Mouse (Mus musculus) cortical plate, adult 2 months (tissue): ENCODE results near the gene Pou3f3. TPM values are rescaled to one million over a fixed set of nuclear protein-coding genes. Genes with fewer than 3 reads are reported as not detected.
A peak's percentile ranks its signal among the peaks of the same experiment; 100 is the strongest.

ENCODE experiments used
- H3K27ac ChIP-seq: fragments of 200-500 bp; 2 replicates; pipeline ENCODE4 v1.5.1; 2012; ENCODE audit warnings: low read length, control low read depth, inconsistent platforms; ENCODE audit not compliant: insufficient read depth
- H3K4me1 ChIP-seq: fragments of 200-500 bp; 2 replicates; pipeline ENCODE4 v1.6.1; 2011; ENCODE audit warnings: low read length; ENCODE audit not compliant: control insufficient read depth, insufficient read depth
- H3K4me3 ChIP-seq: fragments of 200-500 bp; 2 replicates; pipeline ENCODE4 v1.5.1; 2011; ENCODE audit warnings: mild to moderate bottlenecking, low read length, control low read depth; ENCODE audit not compliant: insufficient read depth
- CTCF ChIP-seq: fragments of 200-500 bp; IDR thresholded peaks from 2 replicates; pipeline ENCODE4 v1.5.1; 2011; ENCODE audit warnings: mild to moderate bottlenecking, control low read depth, low read length; ENCODE audit not compliant: insufficient read depth; ENCODE audit errors: extremely low read depth
- POLR2A ChIP-seq: fragments of 200-500 bp; IDR thresholded peaks from 2 replicates; pipeline ENCODE4 v1.6.1; 2011; ENCODE audit warnings: mild to moderate bottlenecking, low read length, control low read depth; ENCODE audit not compliant: insufficient read depth; ENCODE audit errors: extremely low read depth
- polyA plus RNA-seq: library from polyadenylated mRNA; depleted of rRNA; stranded (reverse); fragments of >200 nt; gene quantifications from 2 replicates; pipeline ENCODE4 v1.2.3, GENCODE M21; 2012

Pou3f3 gene
- polyA plus RNA-seq, 1 experiment: 37.5 TPM

DNA sequence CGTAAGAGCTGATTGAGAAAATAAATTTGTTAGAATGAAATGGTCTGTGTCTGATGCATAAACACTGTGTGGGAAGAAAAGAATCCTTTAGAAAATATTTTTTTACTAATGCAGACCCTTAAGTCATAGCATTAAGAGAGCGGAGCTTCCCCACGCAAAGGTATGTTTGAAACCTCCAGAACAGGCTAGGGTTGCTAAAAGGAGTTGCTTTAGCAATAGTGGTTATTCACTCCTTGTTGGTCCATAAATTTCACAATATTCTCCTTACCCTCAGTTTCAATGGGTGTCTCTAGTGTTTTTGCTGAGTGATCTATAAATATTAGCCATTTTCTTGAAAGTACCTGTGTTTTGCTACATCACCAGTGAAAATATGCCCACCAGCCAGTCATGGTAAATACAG lies 4.6 kb downstream of the Pou3f3 start:
- Histone ChIP-seq H3K4me1 (no peaks in the 10 kb centered on the region; the same call in 1 of the 2 replicates), H3K27ac (no peak overlapping the region), H3K4me3 (peak overlapping the region; percentile 93; the same call in 1 of the 2 replicates)
- TF ChIP-seq CTCF (no peak), POLR2A (no peak)

- H3K27ac ChIP-seq: no peak overlapping the region
- TF ChIP-seq CTCF (no peak), POLR2A (no peak)
Observed at GRCm38 (mm10) chr1:42700815-42701214, 5.2 kb downstream of the Pou3f3 start.

DNA sequence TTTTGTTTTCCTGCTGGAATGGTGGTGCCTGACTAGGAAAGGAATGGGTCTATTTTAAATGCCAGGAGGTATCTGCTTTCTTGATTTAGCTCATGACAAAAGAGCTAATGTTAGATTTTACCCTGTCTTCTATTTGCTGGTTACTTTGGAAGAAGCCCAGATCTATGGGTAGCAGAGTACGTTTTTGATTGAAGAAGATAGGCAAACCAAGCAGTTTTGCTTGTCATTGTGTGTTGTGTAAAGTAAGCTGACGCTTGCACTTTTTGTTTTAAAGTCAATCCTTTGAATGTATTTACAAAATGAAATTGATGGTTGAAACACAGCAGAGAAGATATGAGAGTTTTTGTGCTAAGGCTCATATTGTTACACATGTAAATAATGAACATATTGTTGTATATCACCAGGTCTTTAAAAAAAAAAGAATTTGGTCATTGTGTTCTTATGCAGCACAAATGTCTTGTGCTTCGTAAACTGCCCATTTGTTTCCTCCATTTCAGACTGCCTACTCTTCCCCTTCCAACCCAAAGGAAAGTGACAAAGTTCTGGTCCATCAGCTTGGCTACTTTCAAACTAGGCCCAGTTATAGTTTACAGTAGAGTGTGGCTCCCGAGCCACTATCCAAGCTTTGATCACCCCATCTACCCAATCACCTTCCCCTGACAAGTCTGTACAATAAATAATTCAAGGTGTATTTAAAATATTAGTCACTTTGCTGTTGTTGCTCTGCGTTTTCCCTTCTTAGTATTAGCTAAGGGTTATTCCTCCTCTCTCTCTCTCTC lies 6.5 kb downstream of the Pou3f3 start:
- TF ChIP-seq POLR2A (no peak), CTCF (no peak)
- Histone ChIP-seq H3K4me1 (no peaks in the 10 kb centered on the region; the same call in 1 of the 2 replicates), H3K27ac (peak overlapping the region; percentile 65), H3K4me3 (peak overlapping the region; percentile 25)

More at GRCm38 (mm10) chr1:42700815-42701214, 5.2 kb downstream of the Pou3f3 start:
- Histone ChIP-seq H3K4me1 (no peaks in the 10 kb centered on the region; the same call in 1 of the 2 replicates), H3K4me3 (peak overlapping the region; percentile 93)

- Histone ChIP-seq H3K4me1 (no peaks in the 10 kb centered on the region; the same call in 1 of the 2 replicates), H3K27ac (no peak overlapping the region), H3K4me3 (peak overlapping the region; percentile 35)
- TF ChIP-seq POLR2A: no peak
- no peak for TF ChIP-seq CTCF
Observed at GRCm38 (mm10) chr1:42702984-42703383, 7.4 kb downstream of the Pou3f3 start.

DNA sequence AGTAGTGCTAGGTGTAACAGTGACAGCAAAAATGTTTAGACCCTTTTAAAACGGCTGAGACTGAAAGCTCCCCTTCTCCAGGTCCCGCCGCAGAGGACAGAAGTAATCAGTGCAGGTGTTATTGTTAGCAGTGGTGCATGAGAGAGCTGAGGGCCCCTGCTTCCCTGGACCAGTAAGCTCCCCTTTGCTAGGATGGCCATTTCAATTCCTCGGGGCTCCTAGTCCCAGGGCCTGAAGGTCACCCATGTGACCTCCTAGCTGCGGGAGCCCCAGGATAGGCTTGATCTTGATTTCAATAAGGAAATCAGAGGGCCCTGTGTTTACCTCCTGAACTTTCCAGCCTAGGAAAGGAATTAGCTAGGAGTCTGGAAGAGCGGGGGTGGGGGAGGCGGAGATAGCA lies 7.9 kb downstream of the Pou3f3 start:
- Histone ChIP-seq H3K4me1 (no peaks in the 10 kb centered on the region; the same call in 1 of the 2 replicates), H3K4me3 (peak overlapping the region; percentile 35), H3K27ac (peak overlapping the region; percentile 57; the same call in 1 of the 2 replicates)
- TF ChIP-seq POLR2A (no peak), CTCF (no peak)

- Histone ChIP-seq H3K4me1 (no peaks in the 10 kb centered on the region; the same call in 1 of the 2 replicates), H3K27ac (peak overlapping the region; percentile 90), H3K4me3 (peak overlapping the region; percentile 35)
- TF ChIP-seq POLR2A (no peak), CTCF (no peak)
Observed at GRCm38 (mm10) chr1:42703851-42704613, 8.5 kb downstream of the Pou3f3 start.

- Histone ChIP-seq H3K4me3 (no peak overlapping the region), H3K4me1 (no peaks in the 10 kb centered on the region; the same call in 1 of the 2 replicates), H3K27ac (0 out of 2 replicates have a peak overlapping the region, but pooled peaks have one; percentile 39)
- TF ChIP-seq CTCF: no peak
- TF ChIP-seq POLR2A: no peak
Observed at GRCm38 (mm10) chr1:42704981-42705810, 9.6 kb downstream of the Pou3f3 start.

DNA sequence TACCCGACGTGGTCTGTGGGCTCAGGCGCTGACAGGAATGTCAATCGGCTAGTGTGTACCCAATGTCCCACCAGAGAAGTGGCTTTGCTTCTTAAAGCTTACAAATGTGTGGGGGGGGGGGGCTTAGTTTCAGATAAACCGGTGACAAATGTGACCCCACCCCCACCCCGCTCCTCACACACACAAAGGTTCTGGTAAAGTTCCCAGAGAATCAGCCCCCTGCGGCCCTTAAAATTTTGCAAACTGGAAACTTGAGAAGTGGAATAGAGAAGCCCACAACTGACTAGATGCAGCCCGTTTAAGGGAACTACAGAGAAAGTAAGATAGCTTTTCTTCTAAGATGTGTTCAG lies 10.2 kb downstream of the Pou3f3 start:
- no peak for TF ChIP-seq CTCF
- no peak for TF ChIP-seq POLR2A
- Histone ChIP-seq H3K27ac (0 out of 2 replicates have a peak overlapping the region, but pooled peaks have one; percentile 39), H3K4me1 (no peaks in the 10 kb centered on the region; the same call in 1 of the 2 replicates), H3K4me3 (no peak overlapping the region)

DNA sequence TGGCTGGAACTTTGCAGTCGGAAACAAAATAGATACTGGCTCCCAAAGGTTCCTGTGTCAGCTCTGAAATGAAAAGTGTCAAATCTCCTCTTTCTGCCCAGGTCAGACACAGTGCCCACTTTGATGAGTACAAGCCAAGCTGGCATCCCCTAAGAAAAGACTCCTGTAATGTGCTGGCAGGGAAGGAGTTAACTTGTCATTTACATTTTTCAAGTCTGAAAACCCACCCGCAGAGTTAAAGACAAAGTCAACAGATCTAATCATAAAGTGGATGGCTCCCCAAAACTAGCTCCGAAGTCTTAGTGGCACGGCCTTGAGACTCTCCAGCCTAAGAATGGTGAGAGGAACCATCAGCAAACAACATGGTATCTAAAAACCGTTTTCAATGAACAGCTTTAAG lies 11.6 kb downstream of the Pou3f3 start:
- TF ChIP-seq POLR2A (no peak), CTCF (no peak)
- Histone ChIP-seq H3K4me1 (no peaks in the 10 kb centered on the region; the same call in 1 of the 2 replicates), H3K4me3 (no peak overlapping the region), H3K27ac (no peak overlapping the region)
